Mouse (Mus musculus): ENCODE results near the gene Lrrc2. TPM values are rescaled to one million over a fixed set of nuclear protein-coding genes. Genes with fewer than 3 reads are reported as not detected.

The Lrrc2 gene
- polyA plus RNA-seq (2017; shearing (Covaris generic)): 0.53 TPM

DNA sequence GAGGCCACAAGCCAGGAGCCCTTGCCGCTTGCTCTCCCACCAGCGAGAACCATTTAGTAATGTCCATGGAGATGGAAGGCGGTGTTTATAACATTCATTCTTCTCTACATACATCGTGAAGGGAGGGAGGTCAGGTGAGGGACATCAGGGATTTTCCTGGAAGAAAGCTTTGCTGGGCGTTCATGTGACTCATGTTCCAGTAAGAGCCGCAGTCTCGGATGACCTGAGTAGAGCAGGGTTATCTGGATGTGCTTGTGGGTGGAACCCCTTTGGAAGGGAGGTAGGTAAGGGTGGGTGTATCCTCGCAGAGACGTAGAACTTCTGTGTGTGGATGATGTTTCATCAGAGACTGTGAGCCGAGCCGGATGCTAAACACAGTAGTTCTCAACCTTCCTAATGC lies at the start of gene Lrrc2:
Lrrc2 (plus strand) TSS at position 149 of the 400 bp plus-strand sequence.

DNA sequence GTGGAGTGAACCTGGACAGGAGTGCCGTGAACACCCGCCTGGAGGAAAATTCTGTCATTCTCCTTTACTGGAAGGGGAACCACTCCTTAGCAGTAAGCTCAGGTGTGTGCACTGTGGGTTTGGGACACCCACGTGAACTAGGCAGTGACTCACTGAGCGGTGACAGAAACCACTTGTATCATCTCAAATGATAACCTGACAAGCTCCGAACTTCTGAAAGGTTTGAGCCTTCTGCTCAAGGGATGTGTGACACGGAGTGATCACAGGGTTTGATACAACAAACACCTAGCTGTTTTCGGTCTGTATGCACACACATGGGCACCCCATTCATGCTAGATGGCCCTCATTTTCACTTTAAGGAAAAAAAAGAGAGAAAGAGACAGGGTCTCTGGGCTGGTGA lies 34.6 kb upstream of the Lrrc2 start, which contains the start of gene Fam240a:
Fam240a (minus strand) TSS at position 76 of the 400 bp plus-strand sequence.

DNA sequence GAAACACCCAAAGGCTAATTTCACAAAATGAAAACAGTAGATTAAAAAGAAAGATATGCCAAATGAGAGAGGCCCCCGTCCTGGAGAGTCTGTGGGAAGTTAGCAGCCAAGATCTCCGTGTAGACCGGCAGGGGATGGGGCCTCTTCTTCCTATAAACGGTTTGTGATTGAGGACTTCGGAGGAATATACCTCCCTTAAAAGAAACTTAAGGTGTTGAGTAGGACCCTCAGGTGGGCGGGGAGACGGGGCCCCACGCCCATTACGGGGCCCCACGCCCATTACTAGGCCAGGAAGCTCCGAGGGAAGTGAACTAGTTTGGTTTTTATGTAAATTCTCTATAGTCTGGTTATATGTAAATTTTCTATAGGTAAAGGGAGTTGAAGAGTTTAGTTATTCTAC lies 5.4 kb upstream of the Lrrc2 start, which contains the start of gene Tdgf1:
Tdgf1 (minus strand) TSS at position 233 of the 400 bp plus-strand sequence.

DNA sequence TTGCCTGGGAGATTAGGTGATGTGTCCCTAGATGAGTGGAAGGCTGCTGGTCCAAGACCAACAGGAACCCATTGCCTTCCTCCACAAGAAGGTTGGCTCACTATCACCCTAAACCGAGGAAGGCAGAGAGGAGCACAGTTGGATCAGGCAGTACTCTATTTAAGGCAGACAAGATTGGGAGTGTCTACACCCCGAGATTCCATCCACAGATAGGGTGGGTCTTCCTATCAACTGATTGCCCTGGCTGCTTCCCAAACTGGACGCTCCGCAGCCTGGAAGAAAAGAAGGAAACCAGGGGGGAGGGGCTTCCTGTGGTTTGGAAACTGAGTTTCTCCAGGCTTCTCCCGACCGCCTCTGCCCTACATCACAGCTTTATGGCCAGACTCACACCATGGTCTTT lies 38.9 kb downstream of the Lrrc2 start, which contains the start of gene Rtp3:
Rtp3 (minus strand) TSS at position 380 of the 400 bp plus-strand sequence.

DNA sequence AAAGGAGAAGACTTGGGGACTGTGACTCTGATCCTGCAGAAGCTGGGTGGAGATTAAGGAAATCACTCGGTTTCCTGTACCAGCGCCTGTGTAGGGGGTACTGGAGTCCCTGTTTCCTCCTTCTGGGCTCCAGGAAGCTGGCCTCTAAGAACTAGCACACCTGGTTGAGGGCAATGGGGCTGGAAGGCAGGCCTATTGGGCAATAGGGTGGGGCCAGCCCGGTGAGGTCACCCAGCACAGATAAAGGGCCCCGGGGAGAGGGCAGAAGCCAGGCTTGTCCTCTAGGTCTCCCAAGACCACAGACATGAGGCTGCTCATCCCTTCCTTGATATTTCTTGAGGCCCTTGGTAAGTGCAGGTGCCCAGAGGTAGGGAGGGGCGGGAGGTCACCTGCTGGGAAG lies 67.7 kb downstream of the Lrrc2 start, which contains the start of gene Ltf:
Ltf (plus strand) TSS at position 250 of the 400 bp plus-strand sequence.

Other genes with a start within 250 kb of the Lrrc2 start
- not detected for gene Myl3, start 209.7 kb upstream of the Lrrc2 start, polyA plus RNA-seq (2017; shearing (Covaris generic))
- 0.12 TPM for gene Pth1r, start 204.4 kb upstream of the Lrrc2 start, polyA plus RNA-seq (2017; shearing (Covaris generic))
- gene Prss42, start 153.4 kb upstream of the Lrrc2 start, polyA plus RNA-seq (2017; shearing (Covaris generic)): not detected
- not detected for gene Prss44, start 137.6 kb upstream of the Lrrc2 start, polyA plus RNA-seq (2017; shearing (Covaris generic))
- not detected for gene Prss43, start 124.9 kb upstream of the Lrrc2 start, polyA plus RNA-seq (2017; shearing (Covaris generic))
- gene Prss45, start 117.0 kb upstream of the Lrrc2 start, polyA plus RNA-seq (2017; shearing (Covaris generic)): not detected
- not detected for gene Prss46, start 107.0 kb upstream of the Lrrc2 start, polyA plus RNA-seq (2017; shearing (Covaris generic))
- gene Prss50, start 93.6 kb upstream of the Lrrc2 start, polyA plus RNA-seq (2017; shearing (Covaris generic)): 0.31 TPM
- 56.1 TPM for gene Als2cl, start 71.7 kb upstream of the Lrrc2 start, polyA plus RNA-seq (2017; shearing (Covaris generic))
- gene Tmie, start 71.4 kb upstream of the Lrrc2 start, polyA plus RNA-seq (2017; shearing (Covaris generic)): 5.1 TPM
- 0.98 TPM for gene Fam240a, start 34.7 kb upstream of the Lrrc2 start, polyA plus RNA-seq (2017; shearing (Covaris generic))
- gene Tdgf1, start 5.4 kb upstream of the Lrrc2 start, polyA plus RNA-seq (2017; shearing (Covaris generic)): 1.8 TPM
- gene Rtp3, start 39.0 kb downstream of the Lrrc2 start, polyA plus RNA-seq (2017; shearing (Covaris generic)): not detected
- gene Ltf, start 67.7 kb downstream of the Lrrc2 start, polyA plus RNA-seq (2017; shearing (Covaris generic)): 0.81 TPM
- gene Ccrl2, start 106.0 kb downstream of the Lrrc2 start, polyA plus RNA-seq (2017; shearing (Covaris generic)): 16.8 TPM
- gene Lrrfip2, start 166.0 kb downstream of the Lrrc2 start, polyA plus RNA-seq (2017; shearing (Covaris generic)): 8.3 TPM